Mouse (Mus musculus) c-Kit-positive CD71-positive TER-119-negative erythroid progenitor cells, embryonic 14.5 days (primary cell): ENCODE measurements at regions not wholly inside any gene's neighbourhood (a gene's known extent, or its start where the extent isn't known, plus 50 kb on each side); places are given as distances from the start of the nearest gene placed in this dataset.

Source experiments
- DNase-seq: peaks from one replicate; pipeline ENCODE4 v3.0.0-alpha.2; 2013; ENCODE audit warnings: low read depth

DNA sequence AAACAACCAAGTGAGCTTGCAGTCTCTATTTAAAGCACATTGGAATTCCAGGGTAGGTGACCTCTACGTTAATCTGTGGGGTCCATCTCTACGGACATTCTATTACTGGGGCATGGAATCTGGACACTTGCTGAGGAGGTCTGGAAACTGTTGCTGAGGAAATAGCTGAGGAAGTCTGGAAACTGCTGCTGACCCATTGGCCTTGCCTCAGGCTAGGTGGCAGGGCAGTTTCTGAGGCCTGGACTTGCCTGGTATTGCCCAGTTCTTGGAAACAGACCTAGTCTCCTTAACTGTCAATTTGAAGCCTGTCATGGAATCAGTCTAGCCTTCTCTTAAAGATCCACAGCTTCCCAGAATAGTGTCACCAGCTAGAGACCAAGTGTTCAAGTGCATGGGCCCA is 51.7 kb upstream of the Eif4g2 start:
- no peak for DNase-seq
